Mouse (Mus musculus) monocyte, adult 2 months (primary cell): ENCODE data around the gene Fcho1.
"Not testable (repeated sequence)": the region's sequence is repeated elsewhere in the genome, so short reads cannot be mapped to it uniquely, and the experiment has no call there.

Experiments used
- DNase-seq, 2 experiments: peaks; one replicate each; pipeline ENCODE4 v3.0.0; 2022; ENCODE audit warnings: low spot score in 2 of 2, low read depth in 1 of 2

Gene Fcho1

GRCm38 (mm10) chr8:71719218-71719617 is 6.3 kb downstream of the Fcho1 start:
- peak in 1 of 2 experiments; percentile 11 for DNase-seq

- no peak for DNase-seq
Measured at GRCm38 (mm10) chr8:71718252-71718651, 7.3 kb downstream of the Fcho1 start.

- DNase-seq: no peak
Measured at GRCm38 (mm10) chr8:71717096-71717495, 8.4 kb downstream of the Fcho1 start.

GRCm38 (mm10) chr8:71716561-71717053 is 8.9 kb downstream of the Fcho1 start:
- no peak for DNase-seq

GRCm38 (mm10) chr8:71715531-71715930 is 10.0 kb downstream of the Fcho1 start:
- DNase-seq: no peak

- no peak for DNase-seq
Measured at GRCm38 (mm10) chr8:71711574-71711973, 13.9 kb downstream of the Fcho1 start.

GRCm38 (mm10) chr8:71709800-71710446 is 15.6 kb downstream of the Fcho1 start:
- peak; percentile 33 to 40 for DNase-seq

GRCm38 (mm10) chr8:71709134-71709799 is 16.2 kb downstream of the Fcho1 start:
- DNase-seq: no peak

- peak; percentile 43 to 54 for DNase-seq
Measured at GRCm38 (mm10) chr8:71707874-71708273, 17.6 kb downstream of the Fcho1 start.

GRCm38 (mm10) chr8:71703400-71703799 is 22.1 kb downstream of the Fcho1 start:
- DNase-seq: not testable (repeated sequence)

- DNase-seq: no peak
Measured at GRCm38 (mm10) chr8:71702923-71703322, 22.6 kb downstream of the Fcho1 start.

GRCm38 (mm10) chr8:71702087-71702432 is 23.5 kb downstream of the Fcho1 start:
- no peak for DNase-seq

- DNase-seq: no peak
Measured at GRCm38 (mm10) chr8:71701414-71702086, 24.0 kb downstream of the Fcho1 start, which contains the start of gene B3gnt3. B3gnt3 (minus strand) TSS chr8:71701789.

GRCm38 (mm10) chr8:71700493-71701269 is 24.8 kb downstream of the Fcho1 start:
- DNase-seq: no peak

- DNase-seq: not testable (repeated sequence)
Measured at GRCm38 (mm10) chr8:71695456-71695855, 30.1 kb downstream of the Fcho1 start.

GRCm38 (mm10) chr8:71693166-71694041 is 32.1 kb downstream of the Fcho1 start:
- no peak for DNase-seq

- no peak for DNase-seq
Measured at GRCm38 (mm10) chr8:71692509-71692908, 33.0 kb downstream of the Fcho1 start.

- DNase-seq: no peak
Measured at GRCm38 (mm10) chr8:71689028-71689427, 36.5 kb downstream of the Fcho1 start, which contains the start of gene Insl3. Insl3 (plus strand) TSS chr8:71689214.

GRCm38 (mm10) chr8:71687616-71688015 is 37.9 kb downstream of the Fcho1 start:
- no peak for DNase-seq

- DNase-seq: no peak
Measured at GRCm38 (mm10) chr8:71686143-71686734, 39.3 kb downstream of the Fcho1 start.
